Mouse (Mus musculus) lung, postnatal 0 days (tissue): Measurements from ENCODE around the gene Gm12216.

Experiments
- CTCF ChIP-seq: IDR thresholded peaks from 2 replicates; pipeline ENCODE4 v1.5.1; 2016; ENCODE audit warnings: antibody characterized with exemption, mild to moderate bottlenecking
- EP300 ChIP-seq: IDR thresholded peaks from 2 replicates; pipeline ENCODE4 v1.6.1; 2016; ENCODE audit warnings: antibody characterized with exemption, mild to moderate bottlenecking, control low read depth

DNA sequence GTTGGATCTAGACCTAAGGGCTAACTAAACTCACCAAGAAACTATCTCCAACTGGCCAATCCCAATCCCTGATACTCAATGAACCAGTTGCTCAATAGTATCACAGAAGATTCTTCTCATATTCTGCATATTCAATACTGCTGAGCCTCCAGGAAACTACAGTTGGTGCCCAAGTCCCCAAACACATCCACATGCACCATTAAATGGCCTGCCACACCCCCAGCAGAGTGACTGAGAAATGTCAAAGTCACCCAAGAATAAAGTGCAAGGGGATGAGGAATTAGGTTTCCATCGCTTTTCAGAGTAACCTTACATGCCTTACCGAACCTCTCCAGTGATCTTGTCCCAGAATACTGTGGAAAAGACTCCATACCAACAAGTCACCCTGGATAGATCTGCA, 31.2 kb upstream of the Gm12216 start:
- no peak for TF ChIP-seq CTCF
- no peak for TF ChIP-seq EP300
